Mouse (Mus musculus) liver (tissue): ENCODE results near the gene Mas1.

Experiments
- DNase-seq: peaks from one replicate; pipeline ENCODE4 v3.0.0-alpha.2; 2020; ENCODE audit warnings: mixed read lengths

Mas1 gene

DNA sequence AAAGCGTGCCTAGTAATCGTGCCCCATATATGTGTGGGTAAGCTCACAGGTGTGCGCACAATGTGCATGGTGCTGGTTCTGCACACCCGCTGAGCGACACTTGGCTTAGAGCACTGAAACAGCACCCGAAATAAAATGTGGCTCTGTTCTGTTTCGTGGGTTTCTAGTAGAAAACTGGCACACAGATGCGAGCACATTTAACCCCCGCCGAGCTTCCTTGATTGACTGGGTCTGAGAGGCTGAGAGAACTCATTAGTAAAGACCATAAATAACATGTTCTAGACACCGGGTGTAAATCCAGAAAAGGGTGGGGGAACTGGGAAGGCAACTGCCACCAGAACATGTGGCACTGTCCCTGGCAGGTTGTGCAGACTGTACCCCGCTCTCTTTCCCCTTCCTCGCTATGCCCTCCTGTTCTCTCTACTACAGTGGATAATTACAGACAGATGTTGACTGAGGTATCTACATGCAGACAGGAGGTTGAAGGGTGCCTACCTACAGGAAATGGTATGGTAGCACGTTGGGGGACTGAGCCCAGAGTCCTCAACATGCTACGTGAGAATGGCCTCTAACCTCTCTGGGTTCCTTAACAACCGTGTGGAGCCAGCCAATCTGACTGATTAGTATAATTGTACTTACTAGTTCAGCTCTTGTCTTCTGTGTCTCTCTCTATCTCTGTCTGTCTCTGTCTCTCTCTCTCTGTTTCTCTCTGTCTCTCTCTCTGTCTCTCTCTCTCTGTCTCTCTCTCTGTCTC, 4.5 kb upstream of the Mas1 start:
- no peak for DNase-seq

DNA sequence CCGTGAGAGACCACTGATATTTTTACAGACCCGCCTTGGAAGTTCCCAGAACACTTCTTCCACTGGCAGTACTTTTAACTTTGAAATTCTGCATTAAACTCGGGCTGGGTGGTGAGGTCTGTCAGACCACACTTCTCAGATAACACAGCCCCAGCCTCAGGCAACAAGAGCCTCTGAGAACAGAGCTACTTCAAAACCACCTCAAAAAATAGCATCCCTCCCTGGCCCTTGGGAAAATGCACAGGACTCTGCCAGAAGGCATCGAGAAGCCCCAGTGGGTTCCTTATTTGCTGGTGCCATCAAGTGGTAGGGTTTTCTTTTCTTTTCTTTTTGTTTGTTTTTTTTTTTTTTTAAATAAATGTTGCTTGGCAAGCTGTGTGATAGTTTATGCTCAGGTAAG, 697 bp upstream of the Mas1 start:
- no peak for DNase-seq

DNA sequence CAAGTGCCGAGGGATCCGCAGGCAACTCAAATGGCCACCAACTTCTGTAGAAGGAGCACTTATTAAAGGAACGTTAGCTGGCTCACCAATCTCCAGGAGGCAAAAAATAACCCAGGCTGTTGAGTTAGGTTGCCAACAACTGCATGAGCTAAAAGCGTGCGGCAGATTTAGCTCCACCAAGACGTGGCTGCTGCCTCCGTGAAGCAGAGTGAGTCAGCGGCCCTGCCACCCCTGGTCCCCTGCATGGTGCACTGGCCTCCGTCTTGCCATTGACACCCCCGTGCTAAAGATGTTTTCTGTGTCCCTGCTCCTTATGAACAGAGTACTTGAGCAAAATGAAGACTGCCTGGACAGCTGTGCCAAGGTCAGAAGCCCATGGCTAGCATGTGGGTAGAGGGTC, 1.1 kb downstream of the Mas1 start:
- no peak for DNase-seq

DNA sequence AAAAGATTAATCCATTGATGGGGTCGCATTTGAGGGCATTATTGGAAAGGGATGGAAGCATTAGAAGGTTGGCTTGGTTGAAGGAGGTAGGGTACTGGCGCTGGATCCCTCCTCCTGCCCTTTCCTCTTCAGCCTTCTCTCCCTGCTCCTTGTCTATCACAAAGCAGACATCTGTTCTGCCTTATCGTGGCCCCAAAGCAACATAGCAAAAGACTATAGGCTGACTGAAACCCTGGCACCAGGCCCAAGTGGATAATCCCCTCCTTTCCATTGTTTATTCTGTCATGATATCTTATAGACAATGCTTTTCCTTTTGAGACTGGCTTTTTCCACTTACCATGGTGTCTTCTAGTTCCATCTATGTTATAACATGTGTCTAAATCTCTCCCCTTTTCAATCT, 2.5 kb downstream of the Mas1 start:
- DNase-seq = no peak

DNA sequence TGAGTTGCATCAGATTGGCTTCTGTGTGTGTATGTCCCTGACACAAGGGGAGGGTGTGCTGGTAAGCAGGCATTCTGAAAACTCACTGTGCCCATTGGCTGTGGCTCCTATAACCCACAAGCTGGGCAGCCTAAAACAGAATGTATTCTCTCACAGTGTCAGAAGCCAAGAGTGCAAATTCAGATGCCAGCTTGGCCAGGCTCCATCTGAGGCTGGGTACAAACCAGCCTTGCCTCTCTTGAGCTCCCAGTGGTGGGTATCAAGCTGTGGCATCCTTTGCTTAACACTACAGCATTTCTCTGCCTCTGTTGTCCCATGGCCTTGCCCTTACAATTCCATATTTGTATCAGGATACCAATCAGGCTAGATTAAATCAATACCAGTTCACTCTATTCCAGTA, 3.8 kb downstream of the Mas1 start:
- no peak for DNase-seq

DNA sequence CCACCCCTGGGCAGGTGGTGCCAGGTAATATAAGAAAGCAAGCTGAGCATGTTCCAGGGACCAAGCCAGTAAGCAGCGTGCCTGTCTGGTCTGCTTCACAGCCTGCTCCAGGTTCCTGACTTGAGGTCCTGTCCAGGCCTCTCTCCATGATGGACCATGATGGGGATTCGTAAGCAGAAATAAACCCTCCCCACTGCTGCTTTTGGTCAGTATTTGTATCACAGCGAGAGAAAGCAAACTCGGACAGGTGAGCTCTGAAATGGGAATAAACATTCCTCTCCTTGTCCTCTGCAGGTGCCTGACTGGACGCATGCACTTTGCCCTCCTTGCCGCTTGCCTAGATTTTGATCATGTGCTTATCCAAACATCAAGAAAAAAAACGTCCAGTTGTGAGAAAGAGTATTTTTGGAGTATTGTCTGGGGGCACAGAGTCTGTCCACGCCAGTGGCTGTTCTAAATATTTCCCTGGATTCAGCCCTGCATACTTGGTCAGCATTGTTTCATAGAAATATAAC, 8.9 kb downstream of the Mas1 start:
- DNase-seq = no peak

DNA sequence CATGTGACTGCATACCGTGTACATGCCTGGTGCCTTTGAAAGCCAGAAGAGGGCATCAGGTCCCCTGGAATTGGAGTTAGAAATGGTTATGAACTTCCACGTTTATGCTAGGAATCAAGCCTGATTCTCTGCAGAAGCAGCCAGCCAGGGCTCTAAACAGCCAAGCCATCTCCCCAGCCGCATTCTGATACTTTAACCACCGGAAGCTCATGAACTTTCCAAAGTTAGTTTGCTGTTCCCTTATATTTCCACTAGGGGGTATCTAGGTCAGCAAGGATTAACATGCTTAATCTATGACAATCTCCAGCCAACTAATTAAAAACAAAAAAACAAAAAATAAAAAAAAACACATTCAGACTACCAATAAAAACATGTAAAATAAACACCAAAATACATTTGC, 9.9 kb downstream of the Mas1 start:
- DNase-seq = no peak

DNA sequence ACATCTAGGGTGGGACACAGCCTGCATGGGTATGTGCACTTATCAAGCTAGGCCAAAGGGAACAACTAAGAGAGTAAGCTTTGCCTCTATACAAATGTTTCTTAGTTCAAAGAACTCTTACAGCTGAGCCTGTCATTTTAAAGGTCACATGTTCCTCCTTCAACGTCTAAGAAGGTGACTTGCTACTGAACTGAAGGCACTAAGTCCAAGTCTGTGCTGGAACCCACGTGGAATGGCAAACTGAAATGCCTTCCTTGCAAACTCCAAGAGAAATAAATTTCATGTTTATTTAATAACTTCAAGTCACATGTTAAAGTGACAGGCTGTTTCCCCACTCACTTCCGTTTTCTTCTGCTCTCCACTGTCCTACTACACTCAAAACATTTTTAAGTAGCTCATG, 10.5 kb downstream of the Mas1 start:
- no peak for DNase-seq

DNA sequence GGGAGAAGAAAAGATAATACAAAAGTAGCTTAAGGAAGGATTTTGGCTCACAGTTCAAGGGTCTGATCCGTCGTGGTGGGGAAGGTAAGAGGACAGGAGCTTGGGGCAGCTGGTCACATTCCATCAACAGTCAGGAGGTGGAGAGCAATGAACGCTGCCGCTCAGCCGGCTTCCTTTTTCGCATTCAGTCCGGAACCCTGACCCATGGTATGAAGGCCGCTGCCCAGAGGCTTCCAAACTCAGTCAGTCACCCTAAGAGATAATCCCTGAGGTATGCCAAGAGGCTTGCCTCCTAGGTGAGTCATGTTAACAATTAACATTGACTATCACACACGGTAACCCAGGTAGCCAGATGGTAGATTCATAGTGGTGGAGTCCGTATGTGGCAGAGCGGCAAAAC, 13.6 kb downstream of the Mas1 start:
- DNase-seq = no peak

DNA sequence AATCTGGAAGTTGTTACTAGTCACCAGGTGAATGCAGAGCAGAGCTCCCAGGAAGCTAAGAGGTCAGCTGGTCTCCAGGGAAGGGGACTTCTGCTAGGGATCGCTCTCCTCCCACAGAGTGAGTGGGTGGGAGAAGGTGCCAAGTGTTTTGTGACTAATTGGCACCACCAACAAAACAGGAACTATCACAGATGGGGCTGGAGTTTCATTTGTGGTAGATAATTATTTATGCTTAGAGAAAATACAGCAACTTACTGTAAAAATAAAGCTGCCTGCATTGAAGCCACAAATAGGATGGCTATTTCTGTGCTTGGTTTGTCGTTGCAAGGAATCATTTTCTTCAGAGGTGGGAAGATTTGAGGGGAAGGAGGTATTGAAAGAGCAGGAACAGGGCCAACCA, 14.1 kb downstream of the Mas1 start:
- DNase-seq = no peak

DNA sequence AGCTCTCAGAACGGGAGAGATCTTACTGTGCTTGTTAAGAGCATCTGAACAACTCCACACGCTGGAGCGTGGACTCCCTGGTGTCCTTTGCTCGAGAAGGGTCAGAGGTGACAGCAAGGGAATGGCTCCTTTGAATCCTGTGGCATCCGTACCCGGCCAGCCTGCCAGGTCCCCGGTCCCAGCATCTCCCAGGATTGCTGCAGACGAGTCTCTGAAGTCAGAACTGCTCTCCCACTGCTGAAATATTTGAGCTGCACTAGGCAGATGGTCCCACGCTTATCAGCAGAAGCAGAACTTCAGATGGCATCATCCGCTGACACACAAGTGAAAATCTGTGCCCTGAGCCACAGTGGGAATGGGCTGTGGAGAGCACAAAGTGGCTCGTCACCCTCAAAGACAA, 16.3 kb downstream of the Mas1 start:
- no peak for DNase-seq

DNA sequence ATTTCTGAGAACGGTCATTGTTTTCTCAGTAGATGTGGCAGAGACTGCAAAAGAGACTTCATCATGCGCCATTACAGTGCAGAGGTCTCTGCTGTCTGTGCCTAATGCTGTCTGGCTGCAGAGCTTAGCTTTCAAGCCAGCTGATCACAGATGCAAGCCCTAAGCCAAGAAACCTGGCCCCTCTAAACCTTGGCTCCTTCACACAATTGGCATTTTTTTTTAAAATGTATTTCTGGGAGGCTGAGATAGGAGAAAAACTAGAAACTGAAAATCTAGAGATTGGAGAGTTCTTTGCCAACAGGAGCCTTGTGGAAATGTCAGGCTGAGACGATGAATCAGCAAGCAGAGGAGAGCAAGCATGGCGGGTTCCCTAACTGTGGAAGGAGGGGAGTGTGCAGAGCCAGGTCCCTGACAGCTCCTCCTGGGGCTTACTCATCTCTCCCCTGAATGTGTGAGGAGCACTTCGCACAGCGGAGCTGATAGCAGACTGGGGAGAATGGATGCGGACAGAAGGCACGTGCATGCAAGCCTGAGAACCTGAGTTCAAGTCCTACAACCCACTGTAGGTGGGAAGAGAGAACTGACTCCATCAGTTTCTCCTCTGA, 18.1 kb downstream of the Mas1 start:
- no peak for DNase-seq

DNA sequence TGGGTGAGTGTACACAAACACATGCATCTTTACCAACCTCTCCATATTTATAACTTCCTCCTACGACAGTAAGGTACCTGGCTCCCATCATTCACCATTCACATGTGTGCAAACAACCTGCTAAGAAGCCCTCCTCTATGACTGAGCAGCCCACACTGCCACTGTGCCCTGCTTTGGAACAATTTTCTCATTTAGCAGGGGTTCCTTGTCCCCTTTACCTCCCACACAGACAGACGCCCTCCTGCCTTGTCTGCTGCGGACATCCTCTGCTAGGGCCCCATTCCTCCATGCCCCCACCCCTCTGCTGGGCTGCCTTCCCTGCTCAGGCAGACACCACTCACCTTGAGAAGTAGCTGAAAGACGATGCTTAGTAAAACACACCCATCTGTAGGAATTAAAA, 20.2 kb downstream of the Mas1 start:
- DNase-seq = no peak

DNA sequence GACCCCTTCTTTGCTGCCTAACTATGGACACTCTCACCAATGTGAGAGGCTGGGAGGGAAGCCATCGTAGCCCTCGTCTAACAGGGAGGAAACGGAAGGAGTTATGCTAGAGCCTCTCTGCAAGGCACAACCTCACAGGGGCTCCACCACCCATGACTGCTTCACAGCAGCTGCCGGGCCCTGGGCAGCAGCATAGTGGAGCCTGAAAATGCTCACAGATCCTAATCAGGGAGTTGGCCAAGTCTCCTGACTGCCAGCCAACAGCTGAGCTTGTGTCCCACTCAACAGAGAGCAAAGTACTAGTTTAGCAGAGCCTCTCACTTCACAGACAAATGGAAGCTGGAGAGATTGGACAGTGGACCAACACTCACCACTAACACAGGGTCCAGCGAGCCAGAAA, 21.5 kb downstream of the Mas1 start:
- DNase-seq = no peak

DNA sequence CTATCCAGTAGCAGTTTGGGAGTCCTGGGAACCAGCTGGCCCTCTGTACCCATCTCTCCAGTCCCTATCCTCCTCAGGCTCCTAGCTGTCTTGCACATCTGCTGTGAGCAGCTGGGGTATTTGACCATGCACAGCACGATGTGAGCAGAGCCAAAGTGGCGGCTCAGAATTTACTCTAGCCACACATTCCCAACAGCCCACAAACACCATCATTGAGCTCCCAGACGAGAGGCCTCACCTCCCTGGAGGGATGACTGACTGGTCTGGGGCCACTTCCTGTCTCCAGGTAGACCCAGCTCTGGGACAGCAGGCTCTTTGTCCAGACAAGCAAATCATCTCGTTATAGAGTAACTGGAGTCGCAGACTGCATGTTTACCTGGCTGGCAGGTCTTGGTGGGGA, 22.1 kb downstream of the Mas1 start:
- no peak for DNase-seq

DNA sequence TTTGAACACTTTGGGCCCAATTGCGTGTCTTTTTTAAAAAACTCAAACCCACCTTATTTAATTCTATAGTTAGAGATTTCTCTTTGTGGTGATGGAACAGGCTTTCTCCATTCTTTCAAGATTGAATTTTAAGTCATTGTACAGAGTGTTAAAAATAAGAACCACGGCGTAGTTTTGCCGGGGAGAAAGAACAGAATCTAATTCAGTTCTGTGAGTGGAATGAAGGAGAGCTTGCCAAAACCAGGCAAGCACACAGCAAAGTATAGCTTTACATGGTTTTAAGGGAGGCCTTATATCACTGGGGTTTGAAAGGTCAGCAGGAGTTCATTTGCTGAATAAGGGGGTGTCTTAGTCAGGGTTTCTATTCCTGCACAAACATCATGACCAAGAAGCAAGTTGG, 23.4 kb downstream of the Mas1 start:
- no peak for DNase-seq

DNA sequence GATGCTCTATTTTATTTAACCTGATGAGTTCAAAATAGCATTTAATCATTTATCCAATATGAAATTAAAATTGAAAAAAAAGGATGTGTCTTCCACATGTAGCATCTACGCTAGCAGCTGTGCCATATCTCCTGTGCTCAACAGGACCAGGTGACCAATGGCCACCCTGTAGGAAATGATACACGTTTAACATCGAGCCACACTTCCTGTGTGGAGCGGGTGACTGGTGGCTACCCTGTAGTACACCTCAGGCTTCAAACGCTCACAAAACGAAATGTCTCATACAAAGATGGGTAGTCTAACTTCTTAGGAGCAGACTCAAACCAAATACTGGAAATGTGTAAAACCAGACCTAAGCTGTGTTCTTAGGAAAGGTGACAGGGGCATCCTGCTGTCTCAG, 24.1 kb downstream of the Mas1 start:
- no peak for DNase-seq

DNA sequence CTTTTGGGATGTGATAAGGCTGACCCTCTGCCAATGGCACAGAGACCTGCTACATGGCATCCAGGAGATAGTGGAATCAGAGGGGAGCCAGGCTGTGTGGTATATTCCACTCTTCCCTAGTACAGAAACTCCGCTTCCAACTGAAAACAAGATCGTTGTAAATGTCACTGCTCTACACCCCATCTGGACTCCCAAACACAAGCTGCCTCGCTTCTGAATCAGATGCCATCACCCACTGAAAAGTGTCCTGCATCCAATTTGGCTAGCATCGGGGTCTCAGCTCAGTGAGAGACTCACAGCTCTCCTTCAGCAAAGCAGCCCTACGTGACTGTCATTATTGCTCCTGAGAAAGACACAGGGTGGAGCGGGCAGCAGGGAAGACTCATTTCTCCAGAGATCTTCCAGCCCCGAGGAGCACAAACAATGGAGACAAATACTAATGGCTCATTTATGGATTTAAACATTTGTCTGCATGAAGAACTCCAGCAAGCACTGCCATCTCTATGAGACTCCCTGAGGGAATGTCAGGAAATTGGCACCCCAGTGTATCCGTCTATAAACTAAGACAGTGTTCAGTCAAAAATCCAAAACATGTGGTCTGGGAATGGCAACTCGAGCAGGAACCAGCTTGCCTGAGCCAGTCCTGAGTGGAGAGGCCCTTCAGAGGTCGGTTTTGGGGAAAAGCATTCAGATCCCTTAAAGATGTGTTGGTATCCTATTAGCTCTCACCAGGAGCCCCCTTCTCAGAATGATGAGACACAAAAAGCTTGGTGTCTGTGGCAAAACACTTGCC, 28.3 kb downstream of the Mas1 start:
- DNase-seq = no peak

DNA sequence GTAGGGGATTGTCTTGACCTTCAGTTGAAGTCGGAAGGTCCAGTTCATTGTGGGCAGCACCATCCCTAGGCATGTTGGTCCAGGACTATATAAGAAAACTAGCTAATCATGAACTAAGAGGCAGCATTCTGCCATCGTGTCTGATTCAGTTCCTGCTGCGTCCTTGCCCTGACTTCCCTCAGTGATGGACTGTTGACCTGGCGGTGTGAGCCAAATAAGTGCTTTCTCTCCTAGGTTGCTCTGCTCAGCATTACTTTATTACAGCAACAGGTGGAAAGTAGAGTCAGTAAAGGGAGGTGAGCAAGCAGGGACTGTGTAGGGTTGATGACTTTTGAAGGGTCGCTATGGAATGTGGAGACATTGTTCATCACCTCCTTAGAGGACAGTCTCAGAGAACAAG, 32.2 kb downstream of the Mas1 start:
- DNase-seq = no peak

DNA sequence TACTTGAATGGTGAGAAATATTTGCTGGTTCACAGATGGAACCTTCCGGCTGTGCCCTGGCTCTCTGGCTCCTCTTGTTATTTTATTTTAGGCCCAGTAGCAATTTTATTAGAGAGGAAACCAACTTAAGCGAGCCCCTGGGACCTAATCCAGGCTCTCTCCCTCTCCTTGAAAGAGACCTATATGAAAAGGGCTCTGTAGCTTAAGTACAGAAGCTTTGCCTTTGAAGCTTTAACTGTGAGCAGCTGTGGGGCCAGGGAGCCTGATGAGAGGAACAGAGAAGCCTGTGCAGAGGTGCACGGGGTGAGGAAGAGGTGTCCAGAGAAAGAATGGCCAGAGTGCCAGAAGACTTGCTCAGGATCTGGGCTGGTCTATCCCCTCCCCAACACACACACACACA, 33.1 kb downstream of the Mas1 start:
- DNase-seq = no peak

DNA sequence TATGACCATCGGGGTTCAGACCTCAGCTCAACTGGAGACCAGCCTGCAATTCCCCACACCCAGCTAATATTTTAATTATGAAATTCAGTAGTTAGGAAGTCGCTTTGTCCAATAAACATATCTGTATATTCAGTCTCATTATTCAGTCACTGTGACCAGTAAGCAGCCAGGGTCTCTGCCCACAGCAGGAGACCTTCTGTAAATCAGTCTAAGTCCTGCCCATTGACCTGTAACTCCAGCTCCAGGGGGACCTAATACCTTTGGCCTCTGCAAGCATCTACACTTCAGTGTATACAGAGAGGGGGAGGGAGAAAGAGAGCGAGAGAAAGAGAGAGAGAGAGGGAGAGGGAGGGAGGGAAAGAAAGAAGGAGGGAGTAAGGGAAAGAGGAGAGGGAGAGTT, 33.6 kb downstream of the Mas1 start:
- no peak for DNase-seq

DNA sequence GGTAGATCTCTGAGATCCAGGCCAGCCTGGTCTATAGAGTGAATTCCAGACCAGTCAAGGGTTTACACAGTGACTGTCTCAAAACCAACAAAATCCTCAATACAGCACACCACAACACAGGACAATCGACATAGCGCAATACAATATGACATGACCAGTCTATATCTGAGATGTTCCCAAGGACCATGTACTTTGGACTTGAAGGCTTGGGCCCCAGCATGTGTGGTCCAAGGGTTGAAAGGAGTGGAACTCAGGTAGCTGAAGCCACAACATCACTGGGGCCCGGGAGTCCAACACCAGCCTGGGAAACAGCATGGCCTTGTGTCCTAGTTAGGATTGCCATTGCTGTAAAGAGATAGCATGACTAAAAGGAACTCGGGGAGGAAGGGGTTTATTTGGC, 35.3 kb downstream of the Mas1 start:
- no peak for DNase-seq

DNA sequence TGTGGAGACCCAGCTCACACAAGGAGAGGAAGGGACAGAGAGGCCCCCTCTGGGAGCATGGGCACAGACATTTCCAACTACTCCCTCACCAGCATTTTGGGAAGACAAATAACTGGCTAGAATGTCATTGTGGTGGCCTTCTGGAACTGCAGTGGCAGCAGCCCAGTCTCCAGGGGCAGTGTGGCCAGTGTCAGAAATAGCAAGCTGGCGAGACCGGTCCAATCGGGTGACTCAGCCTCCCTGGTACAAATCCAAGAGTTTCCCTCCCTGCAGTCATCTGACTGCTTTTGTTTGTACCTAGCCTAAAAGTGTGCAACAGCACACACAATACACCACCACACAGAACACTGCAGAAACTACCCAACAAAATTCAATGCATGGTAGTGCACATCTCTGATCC, 35.7 kb downstream of the Mas1 start:
- no peak for DNase-seq

DNA sequence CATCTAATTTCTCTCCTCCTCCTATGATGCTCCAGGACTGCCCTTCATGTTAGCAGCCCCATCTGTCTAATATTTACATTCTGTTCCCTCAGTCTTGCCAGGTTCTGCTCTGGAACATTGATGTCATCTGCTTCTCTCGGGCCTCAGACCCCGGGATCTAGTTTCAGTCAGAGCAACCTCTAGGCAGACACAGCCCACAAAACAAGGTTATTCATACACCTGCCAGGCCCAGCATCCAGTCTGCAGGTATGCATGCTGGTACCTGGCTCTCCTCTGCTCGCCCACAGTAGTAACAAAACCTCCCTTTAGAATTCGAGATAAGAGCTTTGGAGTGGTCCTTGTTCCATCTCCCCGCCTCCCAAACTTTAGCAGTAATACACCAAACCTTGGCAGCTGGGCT, 37.6 kb downstream of the Mas1 start:
- no peak for DNase-seq
